Mouse (Mus musculus): ENCODE measurements around the gene Serhl.

- TF ChIP-seq POLR2A (IDR thresholded peaks at IDR 0.05; ENCODE audit: borderline replicate concordance, low read depth, low read length) = no peak
- TF ChIP-seq CTCF (IDR thresholded peaks at IDR 0.05; ENCODE audit: low read depth, low read length) = no peak
These were observed 40.4 kb downstream of the Serhl start for GRCm38 (mm10) chr15:83129530-83130231.

Measured in bone marrow macrophage, adult 2 months (primary cell).